9 mouse cellular contexts compared by ENCODE assay signal in genomic region chr17:56131814-56132213, GRCm38 (mm10). TPM values are rescaled to one million over a fixed set of nuclear protein-coding genes. Genes with fewer than 3 reads are reported as not detected.
DNase-seq lines count a peak whose midpoint lies in the region; ATAC-seq lines count a peak whose summit lies in the region.
"Had no signal": no experiment of that assay in that cellular context is flagged by ENCODE, and none has a peak within 500 bp of the region (broad histone marks: within the 10 kb centered on the region; RNA-seq: fewer than 3 reads in every experiment).

No protein-coding gene starts in this region.

- H3K4me3 ChIP-seq in hindbrain, embryonic 13.5 days, result no peak overlapping the region
- H3K4me3 ChIP-seq: limb, embryonic 12.5 days had no signal

- peaks cover 49% of the 10 kb centered on the region for H3K36me3 ChIP-seq in hindbrain, embryonic 13.5 days
- H3K36me3 ChIP-seq: limb, embryonic 12.5 days had no signal

- H3K27me3 ChIP-seq in hindbrain, embryonic 13.5 days, result peaks cover 28% of the 10 kb centered on the region

- 0 out of 2 replicates have a peak, but pooled peaks have one; percentile 25 for ATAC-seq in hindbrain, embryonic 13.5 days (ENCODE audit: low FRiP score)
- ATAC-seq in megakaryocyte-erythroid progenitor cell, adult 5-6 weeks (replicated peaks; ENCODE audit: low FRiP score, low TSS enrichment, poor library complexity, severe bottlenecking), result peak; percentile 32; the same call in 1 of the 2 replicates

- intact Hi-C loops in heart, postnatal 25 days (cut with DNase I), result loop anchor here (1.0 to 5.0 kb wide), 3 partner anchors 27 to 220 kb away; no protein-coding TSS in a partner anchor

- H3K27ac ChIP-seq in hindbrain, embryonic 13.5 days, result no peak overlapping the region
- H3K27ac ChIP-seq: limb, embryonic 12.5 days had no signal

- DNase-seq in heart, adult 8-10 months (ENCODE audit: low spot score), result peak; percentile 66
- no peak for DNase-seq in heart, postnatal 25 days (ENCODE audit: low spot score)
- peak; percentile 60 to 67 for DNase-seq in urinary bladder, postnatal 36 days (ENCODE audit: low spot score in 2 of 2)
- DNase-seq in urinary bladder, postnatal 10 days (ENCODE audit: low spot score), result no peak
- DNase-seq in cerebellum, postnatal 4 days (ENCODE audit: low spot score in 2 of 2), result peak; percentile 53 to 77
- DNase-seq in thymus, postnatal 0 days (ENCODE audit: low spot score), result peak; percentile 73

- H3K4me1 ChIP-seq in hindbrain, embryonic 13.5 days (replicated peaks), result peaks cover 32% of the 10 kb centered on the region

- H3K9me3 ChIP-seq in hindbrain, embryonic 13.5 days, result no peaks in the 10 kb centered on the region

- H3K4me2 ChIP-seq in hindbrain, embryonic 13.5 days, result no peak overlapping the region
- H3K4me2 ChIP-seq: limb, embryonic 12.5 days had no signal

- no peak overlapping the region for H3K9ac ChIP-seq in hindbrain, embryonic 13.5 days
- H3K9ac ChIP-seq: limb, embryonic 12.5 days had no signal

- WGBS in hindbrain, embryonic 13.5 days, result 41% methylated on average over 7 of the region's 7 CpGs

RNA-seq across cellular contexts. Expression of gene Sema6b, which starts 8.3 kb away (rescaled TPM):
- 10 to 100 TPM in 1 of 4 experiments, 1 to 10 TPM in 3; 5.4 to 10.4 (median 8.6) TPM for total RNA-seq in heart, adult 8-10 months (2022)
- total RNA-seq in heart, postnatal 25 days (2021), result 1 to 10 TPM; 7.3 to 8.8 TPM
- polyA plus RNA-seq in hindbrain, embryonic 13.5 days (2015; fragmentation: Nextera tagmentation; extraction: Ambion mirVana), result 10.5 and 11.7 TPM in 2 replicates
- 0.24 TPM in 1 of 2 replicates, not detected in the other for total RNA-seq in megakaryocyte-erythroid progenitor cell, adult 5-6 weeks (2014; fragmentation: Nextera tagmentation)
- total RNA-seq in megakaryocyte-erythroid progenitor cell, adult 5-6 weeks (2017), result 0.42 TPM in 1 of 2 replicates, not detected in the other
- 1.0 TPM in 2 replicates for polyA plus RNA-seq in thymus, postnatal 0 days (2015; fragmentation: Nextera tagmentation; extraction: Ambion mirVana)

RNA-seq across cellular contexts. Expression of gene Lrg1, which starts 10.0 kb away (rescaled TPM):
- total RNA-seq in heart, adult 8-10 months (2022), result 10 to 100 TPM; 47.5 to 68.7 (median 60.4) TPM
- total RNA-seq in heart, postnatal 25 days (2021), result 10 to 100 TPM; 53.8 to 55.0 TPM
- not detected in 2 replicates for polyA plus RNA-seq in hindbrain, embryonic 13.5 days (2015; fragmentation: Nextera tagmentation; extraction: Ambion mirVana)
- total RNA-seq in megakaryocyte-erythroid progenitor cell, adult 5-6 weeks (2014; fragmentation: Nextera tagmentation), result 1.8 TPM in 1 of 2 replicates, not detected in the other
- total RNA-seq in megakaryocyte-erythroid progenitor cell, adult 5-6 weeks (2017), result 2.1 TPM in 1 of 2 replicates, not detected in the other
- polyA plus RNA-seq in thymus, postnatal 0 days (2015; fragmentation: Nextera tagmentation; extraction: Ambion mirVana), result 2.7 and 3.1 TPM in 2 replicates
- polyA plus RNA-seq: limb, embryonic 12.5 days had no signal

RNA-seq across cellular contexts. Expression of gene Plin5, which starts 14.4 kb away (rescaled TPM):
- total RNA-seq in heart, adult 8-10 months (2022), result 100 to 1,000 TPM; 110 to 160 (median 150) TPM
- 100 to 1,000 TPM; 143 to 166 TPM for total RNA-seq in heart, postnatal 25 days (2021)
- polyA plus RNA-seq in hindbrain, embryonic 13.5 days (2015; fragmentation: Nextera tagmentation; extraction: Ambion mirVana), result 0.83 and 1.0 TPM in 2 replicates
- total RNA-seq in megakaryocyte-erythroid progenitor cell, adult 5-6 weeks (2014; fragmentation: Nextera tagmentation), result not detected in 2 replicates
- 0.23 TPM in 1 of 2 replicates, not detected in the other for total RNA-seq in megakaryocyte-erythroid progenitor cell, adult 5-6 weeks (2017)
- 0.10 and 0.44 TPM in 2 replicates for polyA plus RNA-seq in thymus, postnatal 0 days (2015; fragmentation: Nextera tagmentation; extraction: Ambion mirVana)

RNA-seq across cellular contexts. Expression of gene Plin4, which starts 22.2 kb away (rescaled TPM):
- 100 to 1,000 TPM; 140 to 200 (median 164) TPM for total RNA-seq in heart, adult 8-10 months (2022)
- total RNA-seq in heart, postnatal 25 days (2021), result 100 to 1,000 TPM; 135 to 136 TPM
- 0.10 TPM in 2 replicates for polyA plus RNA-seq in hindbrain, embryonic 13.5 days (2015; fragmentation: Nextera tagmentation; extraction: Ambion mirVana)
- total RNA-seq in megakaryocyte-erythroid progenitor cell, adult 5-6 weeks (2014; fragmentation: Nextera tagmentation), result not detected in 2 replicates
- not detected in 2 replicates for total RNA-seq in megakaryocyte-erythroid progenitor cell, adult 5-6 weeks (2017)
- polyA plus RNA-seq in thymus, postnatal 0 days (2015; fragmentation: Nextera tagmentation; extraction: Ambion mirVana), result 0.08 and 0.09 TPM in 2 replicates

RNA-seq across cellular contexts. Expression of gene Tnfaip8l1, which starts 30.5 kb away (rescaled TPM):
- 1 to 10 TPM; 1.2 to 2.1 (median 1.4) TPM for total RNA-seq in heart, adult 8-10 months (2022)
- 1 to 10 TPM; 2.2 to 2.5 TPM for total RNA-seq in heart, postnatal 25 days (2021)
- 7.9 and 9.2 TPM in 2 replicates for polyA plus RNA-seq in hindbrain, embryonic 13.5 days (2015; fragmentation: Nextera tagmentation; extraction: Ambion mirVana)
- total RNA-seq in megakaryocyte-erythroid progenitor cell, adult 5-6 weeks (2014; fragmentation: Nextera tagmentation), result 0.76 and 1.6 TPM in 2 replicates
- total RNA-seq in megakaryocyte-erythroid progenitor cell, adult 5-6 weeks (2017), result not detected in 2 replicates
- 19.5 and 20.9 TPM in 2 replicates for polyA plus RNA-seq in thymus, postnatal 0 days (2015; fragmentation: Nextera tagmentation; extraction: Ambion mirVana)

Comparison
In these comparisons a context has a peak if more than half of its experiments do, and no peak if none do; other contexts are left out.
1. DNase-seq: peak in heart, adult 8-10 months (single experiment), urinary bladder, postnatal 36 days (2 of 2), cerebellum, postnatal 4 days (2 of 2) and thymus, postnatal 0 days (single experiment); none in heart, postnatal 25 days (single experiment) and urinary bladder, postnatal 10 days (single experiment).
2. RNA of gene Sema6b, which starts 8.3 kb away (total RNA-seq): 5.4 to 10.4 TPM in heart, adult 8-10 months and 7.3 to 8.8 TPM in heart, postnatal 25 days; 0.24 to 0.42 TPM in megakaryocyte-erythroid progenitor cell, adult 5-6 weeks; every median in the first group is over 4 times any median in the second.
3. RNA of gene Lrg1, which starts 10.0 kb away (total RNA-seq): 47.5 to 68.7 TPM in heart, adult 8-10 months and 53.8 to 55.0 TPM in heart, postnatal 25 days; 1.8 to 2.1 TPM in megakaryocyte-erythroid progenitor cell, adult 5-6 weeks; every median in the first group is over 10 times any median in the second.
4. RNA of gene Plin5, which starts 14.4 kb away (total RNA-seq): 143 to 166 TPM in heart, postnatal 25 days and 110 to 160 TPM in heart, adult 8-10 months; 0.23 TPM in megakaryocyte-erythroid progenitor cell, adult 5-6 weeks; every median in the first group is over 10 times any median in the second.